Mouse (Mus musculus) limb, embryonic 14.5 days (tissue): ENCODE measurements around the gene Frmpd4. TPM values are rescaled to one million over a fixed set of nuclear protein-coding genes. Genes with fewer than 3 reads are reported as not detected.

Source experiments
- ATAC-seq: fragments of 200-750 bp; cut with Nextera tagmentation; 2 replicates; pipeline ENCODE4 v1.8.0; 2017; ENCODE audit warnings: low read depth, moderate number of reproducible peaks, moderate TSS enrichment; ENCODE audit not compliant: low FRiP score
- DNase-seq: peaks from one replicate; pipeline ENCODE4 v3.0.0-alpha.2; 2015; ENCODE audit warnings: low spot score
- H3K27ac ChIP-seq: fragments of 300-500 bp; sonication (generic); replicated peaks from 2 replicates; pipeline ENCODE4 v1.5.1; 2014; ENCODE audit warnings: low read depth, mild to moderate bottlenecking, low read length, moderate library complexity, mixed read lengths
- H3K27me3 ChIP-seq: fragments of 300-500 bp; sonication (generic); 2 replicates; pipeline ENCODE4 v1.6.1; 2014; ENCODE audit warnings: low read length, mixed read lengths; ENCODE audit not compliant: control insufficient read depth, insufficient read depth
- H3K36me3 ChIP-seq: fragments of 300-500 bp; sonication (generic); 2 replicates; pipeline ENCODE4 v1.6.1; 2014; ENCODE audit warnings: mild to moderate bottlenecking, low read length, moderate library complexity, mixed read lengths; ENCODE audit not compliant: control insufficient read depth, insufficient read depth
- H3K4me1 ChIP-seq: fragments of 300-500 bp; sonication (generic); 2 replicates; pipeline ENCODE4 v1.6.1; 2014; ENCODE audit warnings: antibody characterized with exemption, low read length, mixed read lengths; ENCODE audit not compliant: control insufficient read depth, insufficient read depth
- H3K4me2 ChIP-seq: fragments of 300-500 bp; sonication (generic); replicated peaks from 2 replicates; pipeline ENCODE4 v1.6.1; 2014; ENCODE audit warnings: low read depth, mild to moderate bottlenecking, low read length, moderate library complexity; ENCODE audit not compliant: severe bottlenecking
- H3K4me3 ChIP-seq: fragments of 300-500 bp; sonication (generic); replicated peaks from 2 replicates; pipeline ENCODE4 v1.5.1; 2014; ENCODE audit warnings: low read length
- H3K9ac ChIP-seq: fragments of 300-500 bp; sonication (generic); 2 replicates; pipeline ENCODE4 v1.6.1; 2014; ENCODE audit warnings: mild to moderate bottlenecking, low read depth, low read length, moderate library complexity; ENCODE audit not compliant: severe bottlenecking
- H3K9me3 ChIP-seq: fragments of 300-500 bp; sonication (generic); 2 replicates; pipeline ENCODE4 v1.6.1; 2016; ENCODE audit warnings: low read length; ENCODE audit not compliant: control insufficient read depth
- POLR2A ChIP-seq: fragments of 200-500 bp; IDR thresholded peaks from 2 replicates; pipeline ENCODE4 v1.8.0; 2012; ENCODE audit warnings: inconsistent platforms, mild to moderate bottlenecking, moderate library complexity, borderline replicate concordance; ENCODE audit not compliant: insufficient read depth, insufficient read length; ENCODE audit errors: extremely low read depth
- WGBS: fragments of 180-500 bp; shearing (Covaris S2); extraction: QIAGEN DNeasy Blood & Tissue Kit; methylation state at CpG from one replicate; pipeline ENCODE4 v1.1.7; 2014; 5-methylcytosine and 5-hydroxymethylcytosine counted together
- polyA plus RNA-seq, 2 experiments: library from polyadenylated mRNA; depleted of rRNA in 1 of 2; stranded (reverse) in 1 of 2; unstranded in 1 of 2; fragments of >200 nt; fragmentation: Nextera tagmentation in 1 of 2; extraction: Ambion mirVana in 1 of 2; gene quantifications; 2 replicates each; pipeline versions ENCODE4 v1.2.1 to v1.2.3; 2012 to 2014

Frmpd4 gene
- polyA plus RNA-seq, 2 experiments = 0.38 to 0.41 TPM

DNA sequence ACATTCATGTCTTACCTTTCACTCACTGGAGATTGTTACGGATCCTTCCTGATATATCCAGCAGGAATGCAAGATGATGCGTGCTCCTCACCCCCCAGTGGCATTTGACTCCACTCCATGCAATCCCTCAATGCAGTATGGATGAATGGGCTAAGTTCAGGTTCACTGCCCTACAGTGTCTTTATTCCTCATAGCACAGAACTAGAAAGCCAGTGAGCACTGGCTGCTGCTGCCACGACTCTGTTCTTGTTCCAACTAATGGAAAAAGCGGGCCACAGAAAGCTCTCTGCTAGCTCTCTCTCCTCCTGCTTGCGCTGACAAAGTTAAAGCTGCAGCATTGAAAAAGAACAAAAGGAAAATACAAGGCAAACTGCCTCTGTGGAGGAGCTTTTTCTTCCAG is 722.2 kb downstream of the Frmpd4 start:
- H3K4me1 ChIP-seq = no peaks in the 10 kb centered on the region
- H3K36me3 ChIP-seq = no peaks in the 10 kb centered on the region
- no peaks in the 10 kb centered on the region for H3K9me3 ChIP-seq
- no peak overlapping the region for H3K4me2 ChIP-seq
- H3K4me3 ChIP-seq = no peak overlapping the region
- WGBS = 68% methylated on average over 5 of the region's 5 CpGs
- H3K27ac ChIP-seq = no peak overlapping the region
- no peak overlapping the region for H3K9ac ChIP-seq
- H3K27me3 ChIP-seq = 0 out of 2 replicates have a peak, but pooled peaks cover 4% of the 10 kb centered on the region
- DNase-seq (no peak), ATAC-seq (no peak)
- TF ChIP-seq POLR2A = no peak

DNA sequence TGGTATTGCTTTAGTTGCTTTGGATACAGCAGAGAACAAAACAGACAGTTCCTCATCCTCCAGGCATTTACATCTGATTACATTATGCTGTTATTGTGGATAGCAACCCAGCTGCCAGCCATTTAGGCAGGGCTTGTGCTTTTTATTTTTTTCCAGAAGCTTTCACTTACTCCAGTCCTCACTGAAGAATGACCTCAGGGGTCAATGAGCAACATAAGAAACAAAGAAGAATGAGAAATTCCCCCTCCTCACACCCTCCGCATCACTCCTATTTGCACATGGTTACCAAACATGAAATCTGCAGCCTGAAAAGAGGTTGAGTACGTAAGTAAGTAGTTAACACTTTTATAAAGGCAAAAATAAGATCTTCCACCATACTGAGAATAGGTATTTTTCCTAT is 744.5 kb downstream of the Frmpd4 start:
- Histone ChIP-seq H3K9ac (no peak overlapping the region), H3K4me2 (no peak overlapping the region), H3K27me3 (no peaks in the 10 kb centered on the region), H3K27ac (no peak overlapping the region), H3K4me1 (no peaks in the 10 kb centered on the region), H3K4me3 (no peak overlapping the region), H3K36me3 (no peaks in the 10 kb centered on the region), H3K9me3 (no peaks in the 10 kb centered on the region)
- ATAC-seq (no peak), DNase-seq (no peak)
- TF ChIP-seq POLR2A = no peak
- WGBS = 77% methylated on average over 2 of the region's 2 CpGs

GRCm38 (mm10) chrX:167828456-167828855 is 748.6 kb downstream of the Frmpd4 start:
- H3K4me3 ChIP-seq = no peak overlapping the region
- TF ChIP-seq POLR2A = no peak
- no peak overlapping the region for H3K4me2 ChIP-seq
- DNase-seq = no peak
- no peak overlapping the region for H3K27ac ChIP-seq
- H3K9ac ChIP-seq = no peak overlapping the region
- no peaks in the 10 kb centered on the region for H3K4me1 ChIP-seq
- ATAC-seq = no peak
- no peaks in the 10 kb centered on the region for H3K36me3 ChIP-seq
- H3K27me3 ChIP-seq = no peaks in the 10 kb centered on the region
- no peaks in the 10 kb centered on the region for H3K9me3 ChIP-seq

- Histone ChIP-seq H3K27me3 (no peaks in the 10 kb centered on the region), H3K27ac (no peak overlapping the region), H3K9ac (no peak overlapping the region), H3K4me2 (no peak overlapping the region), H3K36me3 (no peaks in the 10 kb centered on the region), H3K9me3 (no peaks in the 10 kb centered on the region), H3K4me1 (no peaks in the 10 kb centered on the region), H3K4me3 (no peak overlapping the region)
- no peak for TF ChIP-seq POLR2A
- no peak for DNase-seq
- whole genome bisulfite sequencing = 56% methylated on average over 4 of the region's 4 CpGs
- no peak for ATAC-seq
Measured at GRCm38 (mm10) chrX:167817363-167817762, 759.7 kb downstream of the Frmpd4 start.

- Histone ChIP-seq H3K36me3 (no peaks in the 10 kb centered on the region), H3K9me3 (no peaks in the 10 kb centered on the region), H3K27me3 (0 out of 2 replicates have a peak, but pooled peaks cover 4% of the 10 kb centered on the region), H3K4me1 (no peaks in the 10 kb centered on the region), H3K27ac (no peak overlapping the region), H3K9ac (no peak overlapping the region), H3K4me2 (no peak overlapping the region), H3K4me3 (no peak overlapping the region)
- DNase-seq (no peak), ATAC-seq (no peak)
- 72% methylated on average over 2 of the region's 2 CpGs for WGBS
- TF ChIP-seq POLR2A = no peak
Measured at GRCm38 (mm10) chrX:167810120-167810519, 766.9 kb downstream of the Frmpd4 start.

- Histone ChIP-seq H3K4me1 (no peaks in the 10 kb centered on the region), H3K27me3 (0 out of 2 replicates have a peak, but pooled peaks cover 4% of the 10 kb centered on the region), H3K4me3 (no peak overlapping the region), H3K36me3 (no peaks in the 10 kb centered on the region), H3K9ac (no peak overlapping the region), H3K9me3 (no peaks in the 10 kb centered on the region), H3K4me2 (no peak overlapping the region), H3K27ac (no peak overlapping the region)
- WGBS = 96% methylated on average over 5 of the region's 5 CpGs
- DNase-seq = no peak
- ATAC-seq = no peak
- TF ChIP-seq POLR2A = no peak
Measured at GRCm38 (mm10) chrX:167808572-167808971, 768.5 kb downstream of the Frmpd4 start.
